Mouse (Mus musculus): ENCODE data around the gene Tcap. TPM values are rescaled to one million over a fixed set of nuclear protein-coding genes. Genes with fewer than 3 reads are reported as not detected.
A peak's percentile ranks its signal among the peaks of the same experiment; 100 is the strongest.

The Tcap gene
- total and polyA plus RNA-seq, 2 experiments, result 0.10 to 3.5 TPM

GRCm38 (mm10) chr11:98357396-98358160 is 26.0 kb upstream of the Tcap start:
- Histone ChIP-seq H3K4me1 (ENCODE audit: control insufficient read depth, insufficient read depth, low read length) (peaks cover 25% of the 10 kb centered on the region), H3K4me3 (ENCODE audit: insufficient read depth, low read depth, low read length) (peak overlapping the region; percentile 56), H3K9ac (ENCODE audit: low read depth, low read length) (peak overlapping the region; percentile 72), H3K79me2 (ENCODE audit: control insufficient read depth, insufficient read depth, low read length) (peaks cover 36% of the 10 kb centered on the region; the same call in 1 of the 2 replicates), H3K27ac (replicated peaks; ENCODE audit: insufficient read depth, low read depth, low read length) (peak overlapping the region; percentile 82), H3K36me3 (ENCODE audit: control insufficient read depth, insufficient read depth, low read length) (no peaks in the 10 kb centered on the region), H3K27me3 (ENCODE audit: control insufficient read depth, insufficient read depth, low read length) (no peaks in the 10 kb centered on the region)
- DNase-seq (ENCODE audit: extremely low read depth, low read depth, low spot score), result no peak
- 0 out of 2 replicates have a peak, but pooled peaks have one; percentile 2 for TF ChIP-seq CTCF (IDR thresholded peaks at IDR 0.05; ENCODE audit: low read depth, low read length)
- no peak for TF ChIP-seq POLR2A (IDR thresholded peaks at IDR 0.05; ENCODE audit: extremely low read depth, insufficient read depth, low read length)
- 9% methylated on average over 13 of the region's 13 CpGs for WGBS

- Histone ChIP-seq H3K9ac (ENCODE audit: low read depth, low read length) (peak within 1 kb of the TSS; percentile 89), H3K27me3 (ENCODE audit: control insufficient read depth, insufficient read depth, low read length) (no peaks in the 10 kb centered on the region), H3K4me1 (ENCODE audit: control insufficient read depth, insufficient read depth, low read length) (peaks cover 25% of the 10 kb centered on the region), H3K36me3 (ENCODE audit: control insufficient read depth, insufficient read depth, low read length) (no peaks in the 10 kb centered on the region), H3K4me3 (ENCODE audit: insufficient read depth, low read depth, low read length) (peak within 1 kb of the TSS; percentile 75), H3K79me2 (ENCODE audit: control insufficient read depth, insufficient read depth, low read length) (peaks cover 37% of the 10 kb centered on the region; the same call in 1 of the 2 replicates), H3K27ac (replicated peaks; ENCODE audit: insufficient read depth, low read depth, low read length) (peak within 1 kb of the TSS; percentile 82)
- DNase-seq (ENCODE audit: extremely low read depth, low read depth, low spot score), result peak; percentile 77
- TF ChIP-seq CTCF (IDR thresholded peaks at IDR 0.05; ENCODE audit: low read depth, low read length), result no peak
- peak; percentile 71 for TF ChIP-seq POLR2A (IDR thresholded peaks at IDR 0.05; ENCODE audit: extremely low read depth, insufficient read depth, low read length)
- WGBS, result under 1% methylated on average over 58 of the region's 60 CpGs
These were observed 25.2 kb upstream of the Tcap start, which contains the start of gene Stard3 for GRCm38 (mm10) chr11:98358161-98359083. Gene Stard3 (plus strand): TSS chr11:98358368.

- 81% methylated on average over 9 of the region's 9 CpGs for WGBS
- Histone ChIP-seq H3K27me3 (ENCODE audit: control insufficient read depth, insufficient read depth, low read length) (no peaks in the 10 kb centered on the region), H3K79me2 (ENCODE audit: control insufficient read depth, insufficient read depth, low read length) (peaks cover 37% of the 10 kb centered on the region; the same call in 1 of the 2 replicates), H3K4me3 (ENCODE audit: insufficient read depth, low read depth, low read length) (no peak overlapping the region), H3K36me3 (ENCODE audit: control insufficient read depth, insufficient read depth, low read length) (no peaks in the 10 kb centered on the region), H3K27ac (replicated peaks; ENCODE audit: insufficient read depth, low read depth, low read length) (peak overlapping the region; percentile 46), H3K4me1 (ENCODE audit: control insufficient read depth, insufficient read depth, low read length) (peaks cover 27% of the 10 kb centered on the region), H3K9ac (ENCODE audit: low read depth, low read length) (no peak overlapping the region)
- no peak for TF ChIP-seq CTCF (IDR thresholded peaks at IDR 0.05; ENCODE audit: low read depth, low read length)
- TF ChIP-seq POLR2A (IDR thresholded peaks at IDR 0.05; ENCODE audit: extremely low read depth, insufficient read depth, low read length), result no peak
- peak; percentile 27 for DNase-seq (ENCODE audit: extremely low read depth, low read depth, low spot score)
These were observed 22.6 kb upstream of the Tcap start for GRCm38 (mm10) chr11:98360866-98361521.

- peak; percentile 56 for DNase-seq (ENCODE audit: extremely low read depth, low read depth, low spot score)
- no peak overlapping the region for H3K9ac ChIP-seq (ENCODE audit: low read depth, low read length)
- H3K4me3 ChIP-seq (ENCODE audit: insufficient read depth, low read depth, low read length), result no peak overlapping the region
- H3K79me2 ChIP-seq (ENCODE audit: control insufficient read depth, insufficient read depth, low read length), result peaks cover 41% of the 10 kb centered on the region; the same call in 1 of the 2 replicates
- TF ChIP-seq POLR2A (IDR thresholded peaks at IDR 0.05; ENCODE audit: extremely low read depth, insufficient read depth, low read length) (no peak), CTCF (IDR thresholded peaks at IDR 0.05; ENCODE audit: low read depth, low read length) (no peak)
- 59% methylated on average over 5 of the region's 5 CpGs for WGBS
- peaks cover 10% of the 10 kb centered on the region for H3K4me1 ChIP-seq (ENCODE audit: control insufficient read depth, insufficient read depth, low read length)
- no peaks in the 10 kb centered on the region for H3K27me3 ChIP-seq (ENCODE audit: control insufficient read depth, insufficient read depth, low read length)
- no peak overlapping the region for H3K27ac ChIP-seq (replicated peaks; ENCODE audit: insufficient read depth, low read depth, low read length)
- H3K36me3 ChIP-seq (ENCODE audit: control insufficient read depth, insufficient read depth, low read length), result no peaks in the 10 kb centered on the region
These were observed 19.8 kb upstream of the Tcap start for GRCm38 (mm10) chr11:98363817-98364216.

GRCm38 (mm10) chr11:98364410-98364809 is 19.2 kb upstream of the Tcap start:
- WGBS, result 82% methylated on average over 5 of the region's 5 CpGs
- Histone ChIP-seq H3K4me1 (ENCODE audit: control insufficient read depth, insufficient read depth, low read length) (peaks cover 5% of the 10 kb centered on the region; the same call in 1 of the 2 replicates), H3K79me2 (ENCODE audit: control insufficient read depth, insufficient read depth, low read length) (peaks cover 35% of the 10 kb centered on the region; the same call in 1 of the 2 replicates), H3K27me3 (ENCODE audit: control insufficient read depth, insufficient read depth, low read length) (no peaks in the 10 kb centered on the region), H3K36me3 (ENCODE audit: control insufficient read depth, insufficient read depth, low read length) (no peaks in the 10 kb centered on the region), H3K9ac (ENCODE audit: low read depth, low read length) (no peak overlapping the region), H3K27ac (replicated peaks; ENCODE audit: insufficient read depth, low read depth, low read length) (no peak overlapping the region), H3K4me3 (ENCODE audit: insufficient read depth, low read depth, low read length) (no peak overlapping the region)
- TF ChIP-seq POLR2A (IDR thresholded peaks at IDR 0.05; ENCODE audit: extremely low read depth, insufficient read depth, low read length), result no peak
- no peak for TF ChIP-seq CTCF (IDR thresholded peaks at IDR 0.05; ENCODE audit: low read depth, low read length)
- DNase-seq (ENCODE audit: extremely low read depth, low read depth, low spot score), result no peak
